Mouse (Mus musculus) testis, postnatal 14 days (tissue): ENCODE data around the gene Dhrs3.

Experiments used
- DNase-seq: peaks from one replicate; pipeline ENCODE4 v3.0.0; 2021; ENCODE audit warnings: low spot score

Dhrs3 gene

GRCm38 (mm10) chr4:144898036-144898649 lies 5.5 kb downstream of the Dhrs3 start:
- no peak for DNase-seq

GRCm38 (mm10) chr4:144898737-144899136 lies 6.1 kb downstream of the Dhrs3 start:
- no peak for DNase-seq

- no peak for DNase-seq
Observed at GRCm38 (mm10) chr4:144901561-144902111, 9.0 kb downstream of the Dhrs3 start.

- no peak for DNase-seq
Observed at GRCm38 (mm10) chr4:144903088-144903487, 10.5 kb downstream of the Dhrs3 start.

GRCm38 (mm10) chr4:144903932-144904331 lies 11.3 kb downstream of the Dhrs3 start:
- no peak for DNase-seq

GRCm38 (mm10) chr4:144905128-144905527 lies 12.5 kb downstream of the Dhrs3 start:
- no peak for DNase-seq

GRCm38 (mm10) chr4:144906001-144906889 lies 13.6 kb downstream of the Dhrs3 start:
- no peak for DNase-seq

GRCm38 (mm10) chr4:144906978-144907703 lies 14.5 kb downstream of the Dhrs3 start:
- no peak for DNase-seq

- no peak for DNase-seq
Observed at GRCm38 (mm10) chr4:144908825-144909224, 16.2 kb downstream of the Dhrs3 start.

- no peak for DNase-seq
Observed at GRCm38 (mm10) chr4:144910281-144910680, 17.7 kb downstream of the Dhrs3 start.

GRCm38 (mm10) chr4:144913298-144914152 lies 20.9 kb downstream of the Dhrs3 start:
- no peak for DNase-seq

GRCm38 (mm10) chr4:144916520-144916919 lies 23.9 kb downstream of the Dhrs3 start:
- DNase-seq = no peak

GRCm38 (mm10) chr4:144917101-144917500 lies 24.5 kb downstream of the Dhrs3 start:
- DNase-seq = no peak

GRCm38 (mm10) chr4:144918501-144918900 lies 25.9 kb downstream of the Dhrs3 start:
- no peak for DNase-seq

GRCm38 (mm10) chr4:144928693-144929436 lies 36.2 kb downstream of the Dhrs3 start:
- no peak for DNase-seq

GRCm38 (mm10) chr4:144929811-144930221 lies 37.2 kb downstream of the Dhrs3 start:
- peak; percentile 41 for DNase-seq

- DNase-seq = peak; percentile 56
Observed at GRCm38 (mm10) chr4:144930366-144930765, 37.7 kb downstream of the Dhrs3 start.

- no peak for DNase-seq
Observed at GRCm38 (mm10) chr4:144931167-144931566, 38.5 kb downstream of the Dhrs3 start.

GRCm38 (mm10) chr4:144934501-144934900 lies 41.9 kb downstream of the Dhrs3 start:
- no peak for DNase-seq

GRCm38 (mm10) chr4:144936563-144937154 lies 44.0 kb downstream of the Dhrs3 start:
- no peak for DNase-seq
